Mouse (Mus musculus) lung, embryonic 15.5 days (tissue): Measurements from ENCODE around the gene Gm13275. TPM values are rescaled to one million over a fixed set of nuclear protein-coding genes. Genes with fewer than 3 reads are reported as not detected.

Experiments
- polyA plus RNA-seq: library from polyadenylated mRNA; unstranded; fragments of >200 nt; fragmentation: Nextera tagmentation; extraction: Ambion mirVana; gene quantifications from 2 replicates; pipeline ENCODE4 v1.2.1, GENCODE M21; 2015

Gm13275 gene
- polyA plus RNA-seq, 1 experiment from 2014 or later, result not detected

Other genes with a start within 250 kb of the Gm13275 start
- gene Ifna15, start 236.2 kb upstream of the Gm13275 start, polyA plus RNA-seq, result not detected in 2 replicates
- gene Ifna14, start 222.7 kb upstream of the Gm13275 start, polyA plus RNA-seq, result not detected in 2 replicates
- gene Ifna9, start 202.1 kb upstream of the Gm13275 start, polyA plus RNA-seq, result not detected in 2 replicates
- not detected in 2 replicates for gene Ifna12, start 191.1 kb upstream of the Gm13275 start, polyA plus RNA-seq
- not detected in 2 replicates for gene C87499, start 160.1 kb upstream of the Gm13275 start, polyA plus RNA-seq
- gene Ifna13, start 150.0 kb upstream of the Gm13275 start, polyA plus RNA-seq, result not detected in 2 replicates
- gene Ifna16, start 117.6 kb upstream of the Gm13275 start, polyA plus RNA-seq, result not detected in 2 replicates
- gene Ifna2, start 110.6 kb upstream of the Gm13275 start, polyA plus RNA-seq, result not detected in 2 replicates
- not detected in 2 replicates for gene Ifnab, start 103.1 kb upstream of the Gm13275 start, polyA plus RNA-seq
- gene Gm26566, start 72.7 kb upstream of the Gm13275 start, polyA plus RNA-seq, result 1.1 and 1.7 TPM in 2 replicates
- gene Klhl9, start 72.0 kb upstream of the Gm13275 start, polyA plus RNA-seq, result 93.3 and 96.3 TPM in 2 replicates
- gene Gm13271, start 39.6 kb upstream of the Gm13275 start, polyA plus RNA-seq, result not detected in 2 replicates
- 0.21 and 0.68 TPM in 2 replicates for gene Gm13283, start 34.4 kb upstream of the Gm13275 start, polyA plus RNA-seq
- 0.22 and 0.74 TPM in 2 replicates for gene Gm13290, start 20.7 kb upstream of the Gm13275 start, polyA plus RNA-seq
- gene Gm13289, start 17.6 kb upstream of the Gm13275 start, polyA plus RNA-seq, result not detected in 2 replicates
- gene Gm13272, start 14.6 kb upstream of the Gm13275 start, polyA plus RNA-seq, result 0.39 TPM in 1 of 2 replicates, not detected in the other
- gene Ifnz, start 12.4 kb upstream of the Gm13275 start, polyA plus RNA-seq, result 0.66 TPM in 1 of 2 replicates, not detected in the other
- not detected in 2 replicates for gene Gm13276, start 8.8 kb upstream of the Gm13275 start, polyA plus RNA-seq
- not detected in 2 replicates for gene Gm13277, start 5.9 kb upstream of the Gm13275 start, polyA plus RNA-seq
- gene Gm13278, start 2.9 kb upstream of the Gm13275 start, polyA plus RNA-seq, result not detected in 2 replicates
- not detected in 2 replicates for gene Gm13279, start 2.9 kb downstream of the Gm13275 start, polyA plus RNA-seq
- gene Gm13285, start 5.2 kb downstream of the Gm13275 start, polyA plus RNA-seq, result 1.5 and 1.7 TPM in 2 replicates
- gene Gm13287, start 8.8 kb downstream of the Gm13275 start, polyA plus RNA-seq, result not detected in 2 replicates
- gene Gm13288, start 11.0 kb downstream of the Gm13275 start, polyA plus RNA-seq, result 0.11 TPM in 1 of 2 replicates, not detected in the other
- not detected in 2 replicates for gene Ifna7, start 21.7 kb downstream of the Gm13275 start, polyA plus RNA-seq
- not detected in 2 replicates for gene Ifna11, start 25.5 kb downstream of the Gm13275 start, polyA plus RNA-seq
- not detected in 2 replicates for gene Ifna6, start 32.9 kb downstream of the Gm13275 start, polyA plus RNA-seq
- gene Ifna5, start 41.0 kb downstream of the Gm13275 start, polyA plus RNA-seq, result not detected in 2 replicates
- not detected in 2 replicates for gene Ifna4, start 47.4 kb downstream of the Gm13275 start, polyA plus RNA-seq
- gene Ifna1, start 55.6 kb downstream of the Gm13275 start, polyA plus RNA-seq, result not detected in 2 replicates
- not detected in 2 replicates for gene Ifne, start 85.7 kb downstream of the Gm13275 start, polyA plus RNA-seq